Mouse (Mus musculus) ovary, postnatal 14 days (tissue): ENCODE results near the gene Adck1.
"Not testable (repeated sequence)": the region's sequence is repeated elsewhere in the genome, so short reads cannot be mapped to it uniquely, and the experiment has no call there.

Experiments
- DNase-seq: peaks from one replicate; pipeline ENCODE4 v3.0.0; 2022; ENCODE audit warnings: low spot score

Gene Adck1

DNA sequence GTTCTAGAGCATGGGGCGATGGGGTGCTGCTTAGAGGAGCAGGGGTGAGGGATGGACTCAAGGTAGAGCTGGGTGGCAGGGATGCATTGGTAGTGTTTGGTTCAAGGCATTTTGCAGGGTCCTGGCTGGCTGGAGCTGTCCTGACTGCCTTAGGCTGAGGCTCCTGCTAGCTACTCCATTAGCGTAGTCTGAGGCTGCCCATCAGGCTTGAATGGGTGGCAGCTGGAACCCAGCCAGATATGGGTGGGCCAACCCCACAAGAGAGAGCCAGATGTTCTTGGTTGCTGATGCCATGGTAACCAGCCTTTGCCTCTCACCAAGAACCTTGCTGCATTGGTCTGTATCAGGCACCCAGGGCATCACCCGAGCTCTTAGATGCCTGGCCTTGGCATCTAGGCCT, 66.6 kb downstream of the Adck1 start:
- DNase-seq: no peak

DNA sequence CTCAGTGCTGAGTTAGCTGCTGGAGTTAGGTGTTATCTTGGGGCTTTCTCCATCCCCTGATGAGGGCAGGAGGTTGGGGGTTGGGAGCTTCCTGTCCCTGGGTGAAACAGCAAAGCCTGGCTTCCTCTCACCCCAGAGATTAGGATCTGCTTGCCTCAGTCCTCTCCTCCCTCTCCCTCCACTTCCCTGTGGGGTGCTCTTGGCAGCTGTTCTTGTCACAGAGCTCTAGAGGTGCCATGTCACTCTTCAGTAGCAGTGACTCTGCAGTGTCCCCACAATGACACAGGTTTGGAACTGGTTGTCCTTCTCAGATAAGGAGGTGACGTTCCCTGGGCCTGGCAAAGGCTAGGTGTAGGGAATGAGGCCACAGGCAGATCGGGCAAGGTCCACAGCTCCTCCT, 68.4 kb downstream of the Adck1 start:
- DNase-seq: no peak

DNA sequence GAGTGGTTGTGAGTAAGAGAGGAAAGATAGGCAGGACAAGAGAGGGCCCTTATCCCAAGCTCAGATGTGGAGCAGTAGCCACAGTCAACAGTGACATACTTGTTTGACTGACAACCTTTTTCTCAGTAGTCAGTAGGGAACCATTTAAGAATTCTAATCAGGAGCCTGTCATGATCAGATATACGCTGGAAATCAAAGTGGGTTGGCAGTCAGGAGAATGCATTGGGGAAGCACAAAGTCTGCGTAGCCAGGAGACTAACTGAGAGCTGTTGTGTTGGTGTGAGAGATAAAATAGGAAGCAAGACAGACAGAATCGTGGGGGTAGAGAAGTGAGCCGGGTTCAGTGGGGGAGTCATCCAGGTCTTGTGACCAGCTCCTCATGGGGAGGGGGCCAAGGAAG, 71.9 kb downstream of the Adck1 start:
- DNase-seq: no peak

DNA sequence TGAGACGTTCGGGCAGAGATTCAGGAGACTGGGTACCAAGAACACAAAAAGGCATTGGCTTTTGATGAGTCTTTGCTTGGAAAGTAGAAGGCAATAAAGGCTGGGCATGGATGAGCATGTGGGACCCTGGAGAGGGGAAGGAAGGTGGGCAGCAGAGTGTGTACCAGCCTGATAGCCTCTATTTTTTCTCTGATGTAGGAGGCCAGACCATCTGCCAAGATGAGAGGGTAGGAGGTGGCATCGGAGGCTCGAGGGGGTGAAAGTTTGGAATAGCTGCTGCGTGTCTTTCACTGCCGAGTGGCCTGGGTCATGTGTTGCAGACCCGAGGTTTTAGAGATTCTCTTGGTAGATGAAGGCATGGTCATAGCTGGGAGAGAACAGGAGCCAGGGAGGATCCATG, 72.8 kb downstream of the Adck1 start:
- no peak for DNase-seq

DNA sequence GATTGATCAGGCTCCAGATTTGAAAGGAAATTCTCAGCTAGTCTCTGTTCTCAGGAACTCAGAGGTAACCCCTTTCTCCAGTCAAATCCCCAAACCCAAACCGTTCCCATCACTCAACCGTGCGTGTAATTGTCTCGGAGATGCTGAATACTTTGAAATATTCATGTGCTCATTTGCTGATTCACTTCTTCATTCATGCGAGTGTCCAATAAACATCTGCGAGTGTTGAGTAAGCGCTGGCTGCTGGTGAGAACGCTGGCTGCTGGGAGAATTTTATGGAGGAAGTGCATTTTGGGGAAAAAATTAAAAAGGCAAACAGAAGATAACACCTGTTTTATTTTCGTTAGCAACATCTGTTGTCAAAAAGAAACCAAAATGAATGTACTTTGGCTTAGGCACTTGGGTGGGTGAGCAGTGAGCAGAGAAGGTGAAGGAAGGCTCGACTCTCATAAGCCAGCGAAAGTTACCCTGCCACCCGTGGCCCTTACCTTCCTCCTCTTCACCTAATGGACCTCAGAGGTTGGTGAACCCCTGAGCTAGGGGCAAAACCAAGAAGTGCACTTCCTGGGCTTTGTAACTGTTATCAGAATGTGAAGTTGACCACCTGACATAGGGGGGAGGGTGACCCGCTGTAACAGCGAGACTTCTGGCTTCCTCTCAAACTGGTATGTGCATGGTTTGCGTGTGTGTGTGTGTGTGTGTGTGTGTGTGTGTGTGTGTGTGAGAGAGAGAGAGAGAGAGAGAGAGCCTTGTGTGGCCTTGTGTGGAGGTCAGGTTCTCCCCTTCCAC, 76.8 kb downstream of the Adck1 start:
- DNase-seq: no peak

DNA sequence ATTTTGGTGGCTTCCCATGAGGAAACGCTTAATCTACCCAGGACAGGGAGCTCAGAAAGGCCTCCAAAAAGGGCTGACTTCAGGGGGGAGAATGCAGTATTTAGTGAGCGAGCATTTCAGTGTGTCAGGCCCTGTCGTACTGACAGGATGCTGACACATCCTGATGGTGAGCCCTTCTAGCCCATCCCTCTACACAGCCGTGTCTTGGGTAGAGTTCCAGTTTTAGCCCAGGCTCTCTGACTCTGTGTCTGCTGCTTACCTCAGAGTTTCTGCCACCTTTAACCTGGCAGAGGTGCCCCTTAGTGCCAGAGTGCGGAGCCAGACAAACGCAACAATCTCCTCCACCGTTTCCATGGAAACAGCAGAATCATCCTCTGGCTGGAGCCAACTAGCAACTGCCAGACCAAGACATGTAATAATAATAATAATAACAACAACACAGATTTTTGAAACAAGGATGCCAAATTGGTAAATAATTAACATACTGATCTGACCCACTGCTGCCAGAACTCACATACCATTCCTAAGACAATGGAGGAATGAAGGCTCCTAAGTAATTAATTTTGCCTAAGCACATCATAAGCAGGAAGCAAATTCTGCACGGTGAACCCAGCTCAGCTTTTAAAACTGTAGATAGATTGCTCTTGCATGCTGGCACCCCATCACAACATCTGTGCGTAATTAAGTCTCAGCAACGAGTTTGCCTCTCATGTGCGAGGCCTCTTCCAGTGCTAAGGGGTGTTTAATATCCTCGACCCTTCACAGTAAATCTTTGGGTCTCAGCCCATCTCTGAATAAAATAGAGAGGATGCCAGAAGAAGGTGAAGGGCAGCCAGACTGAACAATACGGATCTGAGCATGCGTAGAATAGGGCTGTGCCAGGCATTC, 81.8 kb downstream of the Adck1 start:
- no peak for DNase-seq

DNA sequence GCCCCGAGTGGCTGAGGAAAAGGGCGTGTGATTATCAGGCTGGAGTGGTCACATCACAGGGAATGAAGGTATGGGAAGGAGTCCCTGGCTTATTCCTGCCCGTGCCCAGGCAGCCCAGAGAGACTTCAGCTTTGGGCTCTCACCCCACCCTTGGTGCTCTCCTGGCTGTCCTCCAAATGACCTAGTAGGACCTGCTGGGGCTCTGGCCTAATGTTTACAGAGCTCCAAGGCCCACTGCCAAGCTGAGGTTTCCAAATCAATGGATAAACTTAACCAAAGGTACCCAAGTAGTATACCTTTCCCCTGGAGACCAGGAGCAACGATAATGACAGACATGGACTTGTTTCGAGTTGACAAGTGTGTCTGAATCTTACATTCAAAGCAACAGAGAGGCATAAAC, 83.7 kb downstream of the Adck1 start:
- no peak for DNase-seq

DNA sequence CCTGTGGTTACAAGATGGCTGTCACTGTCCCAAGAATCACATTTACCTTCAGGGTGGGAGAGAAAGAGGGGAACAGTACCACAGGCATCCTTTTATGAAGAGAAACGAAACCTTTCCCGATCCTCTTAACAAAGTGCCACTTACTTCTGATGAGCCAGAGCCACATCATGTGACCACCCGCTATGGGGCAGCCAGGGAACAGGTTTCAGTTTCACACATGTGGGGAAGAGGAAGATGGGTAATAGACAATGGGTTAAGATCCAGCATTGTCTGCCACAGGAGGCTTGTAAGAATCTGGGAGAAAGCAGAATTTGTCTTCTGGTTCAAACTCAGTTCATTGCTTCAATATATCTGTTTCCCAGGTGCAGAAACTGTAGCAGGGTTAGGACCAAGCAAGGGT, 85.1 kb downstream of the Adck1 start:
- DNase-seq: no peak

DNA sequence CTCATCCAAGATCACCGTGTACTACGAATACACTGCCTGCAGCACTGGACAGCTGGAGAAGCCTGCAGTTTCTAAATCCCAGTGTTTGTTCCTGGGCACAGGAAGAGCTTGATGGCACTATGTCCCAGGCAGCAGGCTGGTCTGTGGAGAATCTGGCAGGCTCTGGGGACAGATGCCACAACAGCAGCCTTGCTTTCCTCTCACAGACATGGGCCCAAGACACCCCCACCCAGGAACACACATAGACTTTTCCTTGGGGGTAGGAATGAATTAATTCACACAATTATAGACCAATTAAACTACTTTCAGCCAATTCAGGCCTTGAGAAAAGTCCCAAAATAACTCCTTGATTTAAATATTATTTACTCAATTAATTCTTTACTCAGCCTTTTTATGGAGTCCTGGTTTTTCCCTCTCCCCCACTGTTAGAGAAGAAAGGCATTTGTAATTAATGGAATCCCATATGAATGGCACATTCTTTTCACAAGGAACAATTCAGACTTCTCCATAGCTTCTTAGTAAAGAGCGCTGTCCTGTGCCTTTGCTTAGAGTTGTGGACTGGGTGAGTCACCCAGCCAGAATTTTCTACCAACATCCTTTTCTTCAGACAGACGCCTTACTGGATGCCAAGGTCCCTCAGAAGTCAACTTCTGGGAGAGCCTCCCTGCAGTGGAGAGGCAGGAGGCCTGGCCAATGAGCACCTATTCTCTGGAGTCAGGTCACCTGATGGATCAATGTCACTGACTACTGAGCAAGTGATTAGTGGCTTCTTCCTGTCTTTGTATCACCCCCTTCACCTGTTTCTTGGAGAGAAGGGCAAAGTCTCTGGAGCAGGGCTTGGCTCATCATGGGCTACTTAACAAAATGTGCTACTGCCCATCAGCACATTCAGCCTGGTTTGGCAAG, 90.6 kb downstream of the Adck1 start:
- DNase-seq: no peak

DNA sequence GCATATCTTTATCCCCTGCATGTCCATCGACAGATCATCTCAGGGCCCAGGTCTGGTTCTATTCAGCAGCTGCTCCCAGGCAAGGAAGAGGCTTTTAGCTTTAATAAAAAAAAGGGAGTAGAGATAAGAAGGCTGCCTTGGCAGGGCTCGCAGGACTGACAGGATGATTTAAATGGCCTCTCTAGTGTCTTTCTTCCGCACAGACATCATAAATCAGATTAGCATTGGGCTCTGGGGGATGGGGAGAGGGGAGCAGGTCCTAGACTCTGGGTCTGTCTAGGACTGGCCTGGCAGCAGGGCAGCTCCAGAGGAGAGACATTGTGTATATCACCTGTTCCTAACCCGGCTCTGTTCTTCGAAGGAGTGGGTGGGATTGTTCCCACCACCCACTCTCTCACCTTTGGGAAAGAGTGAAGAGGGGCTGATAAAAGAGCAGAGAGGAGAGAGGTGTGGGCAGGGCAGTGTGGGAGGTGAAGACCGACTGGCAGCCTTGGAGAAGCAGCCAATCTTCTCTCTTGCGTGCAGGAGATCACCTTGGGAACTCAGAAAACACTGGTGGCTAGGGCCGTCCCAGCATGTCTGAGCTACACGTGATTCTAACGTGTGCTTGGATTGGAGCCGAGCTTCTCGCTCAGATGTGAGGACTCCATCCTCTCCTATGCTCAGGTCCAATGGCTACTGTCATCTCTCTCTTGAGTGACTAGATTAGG, 94.5 kb downstream of the Adck1 start:
- peak; percentile 13 for DNase-seq

DNA sequence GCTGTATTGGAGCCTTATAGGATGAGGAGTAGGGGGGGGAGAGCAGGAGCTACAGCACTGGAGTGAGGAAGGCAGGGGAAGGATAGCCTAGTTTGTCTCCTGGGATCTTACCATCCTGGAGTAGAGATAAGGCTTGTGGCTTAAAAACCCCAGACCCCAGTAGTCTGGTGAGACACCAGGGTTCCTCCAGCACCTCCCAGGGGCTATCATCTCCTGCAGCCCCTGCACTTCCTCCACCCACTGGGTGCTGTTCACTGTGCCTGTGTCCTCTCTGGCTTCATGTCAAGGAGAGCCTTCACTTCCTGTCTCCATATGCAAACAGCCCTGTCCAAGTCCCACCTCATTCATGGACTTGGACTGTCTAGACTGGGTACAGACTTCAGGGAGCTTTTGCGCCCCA, 96.7 kb downstream of the Adck1 start:
- DNase-seq: no peak

DNA sequence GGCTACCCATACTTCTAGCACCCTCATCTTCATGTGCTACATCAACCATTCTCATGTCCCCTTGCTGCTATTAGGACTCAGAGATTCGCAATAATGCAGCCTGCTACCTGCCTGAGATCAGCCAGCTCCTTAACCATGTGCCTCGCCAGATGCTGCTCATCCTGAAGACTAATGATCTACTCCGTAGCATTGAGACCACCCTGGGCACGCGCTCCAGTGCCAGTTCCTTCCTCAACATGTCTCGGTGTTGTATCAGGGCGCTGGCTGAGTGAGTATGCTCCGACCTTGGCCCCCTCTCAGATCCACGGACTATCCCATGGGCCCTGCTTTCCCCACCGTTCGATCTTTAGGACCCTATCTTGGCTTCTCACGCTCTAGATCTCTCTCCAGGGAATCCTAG, 98.6 kb downstream of the Adck1 start:
- DNase-seq: no peak

DNA sequence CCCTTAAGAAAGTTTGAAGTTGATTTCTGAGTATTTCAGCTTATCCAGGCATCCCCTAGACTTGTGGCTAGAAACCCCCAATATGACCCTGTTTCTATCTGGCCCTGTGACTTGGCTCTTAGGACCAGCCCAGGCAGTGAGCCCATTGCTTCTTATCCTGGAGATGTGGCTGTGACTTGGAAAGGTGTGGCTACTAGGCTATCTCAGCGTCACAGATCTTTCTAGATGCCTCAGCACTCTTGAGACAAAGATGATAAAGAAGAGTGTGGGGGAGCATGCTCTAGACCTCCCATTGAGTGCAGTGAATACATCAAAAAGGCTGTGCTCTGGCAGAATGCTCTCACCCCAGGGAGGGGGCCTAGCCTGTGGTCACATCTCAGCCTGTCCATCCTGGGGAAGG, 99.1 kb downstream of the Adck1 start:
- DNase-seq: no peak

DNA sequence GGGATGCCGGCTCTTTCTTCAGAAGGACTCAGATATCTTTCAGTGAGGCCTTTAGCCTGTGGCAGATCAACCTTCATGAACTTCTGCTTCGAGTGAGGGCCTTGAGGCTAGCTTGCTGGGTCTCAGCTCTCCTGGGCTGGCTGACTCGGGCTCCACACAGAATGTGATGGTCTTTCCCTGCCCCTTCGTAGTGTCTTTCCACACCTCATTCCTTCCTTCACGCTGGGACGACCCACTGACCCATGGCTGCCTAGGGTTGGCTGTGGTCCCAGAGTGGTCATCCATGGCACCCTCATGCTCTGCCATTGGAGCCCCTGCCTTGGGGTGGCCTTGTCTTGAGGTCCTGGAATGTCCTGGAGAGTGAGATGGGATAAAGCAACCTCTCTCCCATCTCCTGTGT, 100.7 kb downstream of the Adck1 start:
- DNase-seq: no peak

DNA sequence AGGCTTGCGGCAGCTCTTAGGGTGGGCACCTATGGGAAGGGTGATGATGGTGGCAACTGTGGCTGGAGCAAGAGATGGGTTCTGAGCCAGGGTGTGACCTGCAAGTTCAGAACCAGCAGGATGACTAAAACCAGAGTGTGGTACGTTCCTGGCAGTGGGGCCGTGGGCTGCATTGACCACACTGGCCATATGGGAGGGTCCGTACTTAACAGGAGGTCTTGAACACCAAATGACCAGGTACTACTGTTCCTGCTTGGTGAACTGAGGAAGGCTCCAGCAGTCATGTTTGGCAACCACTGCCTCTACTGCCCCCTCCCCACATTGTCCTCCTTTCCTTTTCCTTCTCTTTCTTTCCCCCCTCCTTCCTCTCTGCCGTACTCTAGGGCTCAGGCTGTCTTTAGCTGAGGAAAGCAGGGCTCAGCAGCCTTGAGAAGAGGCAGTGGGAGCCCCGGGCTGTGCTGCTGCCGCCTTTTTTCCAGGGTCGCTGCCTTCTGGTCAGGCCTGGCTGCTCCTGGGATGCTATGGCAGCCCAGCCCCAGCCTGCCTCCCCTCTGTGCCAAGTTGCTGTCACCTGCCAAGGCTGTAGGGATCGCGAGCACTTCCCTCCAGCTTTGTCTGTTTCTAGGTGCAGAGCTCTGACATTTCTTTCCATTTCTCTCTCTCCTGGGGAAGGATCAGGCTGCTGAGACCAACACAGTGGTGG, 103.4 kb downstream of the Adck1 start:
- DNase-seq: no peak

DNA sequence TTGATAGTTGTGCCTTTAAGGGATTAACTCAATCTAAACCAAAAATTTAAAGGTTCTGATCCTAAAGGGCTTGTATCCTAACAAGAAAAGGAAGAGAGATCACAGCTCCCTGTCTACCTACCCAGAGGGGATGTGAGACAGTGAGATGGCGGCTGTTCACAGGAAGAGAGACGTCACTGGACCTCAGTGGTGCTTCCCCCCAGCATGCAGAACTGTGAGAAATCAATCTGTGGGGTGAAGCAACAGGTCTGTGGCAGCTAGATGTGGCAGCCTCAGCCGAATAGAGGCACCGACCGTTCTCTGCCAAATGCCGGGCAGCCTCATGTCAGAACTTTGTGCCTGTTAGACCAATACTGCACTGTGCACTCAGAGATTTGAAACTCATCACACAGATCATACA, 106.4 kb downstream of the Adck1 start:
- DNase-seq: no peak

DNA sequence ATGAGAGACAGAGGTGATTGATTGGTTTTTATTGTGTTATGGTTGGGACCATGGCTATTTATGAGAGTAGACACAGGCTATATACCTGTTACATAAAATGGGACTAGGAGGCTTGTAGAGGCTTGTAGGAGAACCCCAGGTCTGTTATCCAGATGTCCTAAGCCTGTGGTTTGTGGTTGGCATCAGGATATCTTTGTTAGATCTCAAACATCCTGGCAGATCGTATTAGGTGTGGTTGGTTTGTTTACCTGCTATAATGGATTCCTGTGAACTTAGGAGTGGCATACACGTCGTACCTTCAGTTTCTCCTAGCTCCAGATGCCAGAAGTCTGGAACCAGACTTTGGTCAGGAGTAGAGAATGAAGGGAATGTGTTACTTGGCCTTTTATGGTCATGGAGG, 106.9 kb downstream of the Adck1 start:
- no peak for DNase-seq

DNA sequence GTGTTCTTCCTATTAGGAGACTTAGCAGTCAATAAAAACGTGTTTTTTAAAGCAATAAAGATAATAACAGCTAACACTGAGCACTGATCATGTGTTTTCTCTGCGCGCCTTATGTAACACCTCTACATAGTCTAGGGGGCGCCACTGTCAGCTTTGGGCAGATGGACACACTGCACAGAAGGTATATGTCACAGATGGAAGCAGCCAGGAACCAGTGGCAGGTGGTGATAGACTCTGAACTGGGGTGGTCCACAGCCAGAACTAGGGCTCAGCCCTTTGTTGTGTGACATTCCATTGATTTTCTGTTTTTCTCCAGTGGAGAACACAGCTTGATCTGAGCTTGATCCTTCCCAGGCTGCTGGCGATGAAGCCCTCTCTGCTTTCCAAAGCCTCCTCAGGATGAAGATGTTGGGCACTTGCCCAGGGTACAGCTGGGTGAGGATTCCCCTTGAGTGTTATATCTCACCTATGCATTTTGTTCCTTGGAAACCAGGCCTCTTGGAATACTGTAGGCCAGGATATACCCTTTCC, 107.6 kb downstream of the Adck1 start:
- no peak for DNase-seq

DNA sequence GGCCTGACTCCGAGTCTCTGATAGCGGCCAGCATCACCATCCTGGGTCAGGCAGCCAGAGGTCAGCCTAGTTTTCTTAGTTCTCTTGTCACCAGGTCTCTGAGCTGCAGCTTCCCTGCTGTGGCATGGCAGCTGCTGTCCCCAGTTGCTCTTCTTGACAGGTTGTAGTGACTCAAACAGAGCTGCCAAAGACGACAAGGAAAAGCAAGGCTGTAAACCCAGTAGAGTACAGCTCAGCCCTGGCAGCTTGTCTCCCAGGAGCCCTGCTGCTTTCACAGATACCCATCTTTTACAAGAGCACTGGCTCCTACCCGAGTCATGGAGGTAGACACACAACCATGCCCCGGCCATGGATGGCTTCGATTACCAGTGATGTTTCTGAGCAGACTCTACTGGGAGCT, 108.3 kb downstream of the Adck1 start:
- DNase-seq: no peak

DNA sequence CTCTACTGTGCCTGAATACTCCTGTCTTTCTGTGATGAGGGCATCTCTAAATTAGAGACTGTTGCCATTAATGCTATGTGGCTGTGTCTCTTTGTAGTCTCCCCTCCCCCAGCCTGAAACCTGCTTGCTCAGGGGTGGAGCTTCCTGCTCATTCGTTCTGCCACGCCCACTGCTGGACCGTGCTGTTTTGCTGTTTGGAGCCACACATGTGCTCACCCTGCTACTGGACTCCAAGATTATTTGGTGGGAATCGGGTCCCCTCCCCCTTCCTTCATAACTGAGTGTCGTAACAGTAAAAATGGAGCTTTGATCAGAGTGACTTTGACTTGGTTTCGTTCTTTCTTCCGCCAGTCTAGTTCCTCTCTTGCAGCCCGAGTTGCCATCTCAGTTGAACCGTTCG, 111.5 kb downstream of the Adck1 start:
- DNase-seq: not testable (repeated sequence)

DNA sequence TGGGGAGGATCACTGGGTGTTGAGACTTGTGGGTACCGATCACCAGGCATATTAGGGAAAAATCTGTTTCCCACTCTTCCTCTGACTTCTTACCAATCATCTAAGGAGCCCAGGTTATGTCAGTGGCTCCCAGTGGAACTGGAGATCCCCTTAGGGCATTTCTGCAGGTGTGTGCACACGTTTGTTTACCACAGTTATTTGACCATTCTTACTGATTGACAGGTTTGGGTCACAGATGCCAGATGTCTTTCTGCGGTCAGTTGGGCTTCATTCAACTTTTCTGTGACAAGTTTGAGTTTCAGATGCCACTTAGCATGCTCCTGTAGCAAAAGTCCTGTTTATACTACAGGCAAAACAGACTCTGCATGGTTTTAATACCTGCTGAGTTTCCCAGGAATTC, 112.5 kb downstream of the Adck1 start:
- DNase-seq: no peak
